Mouse (Mus musculus): ENCODE results near the gene Pcdh15. TPM values are rescaled to one million over a fixed set of nuclear protein-coding genes. Genes with fewer than 3 reads are reported as not detected.

Gene Pcdh15
- polyA plus RNA-seq, 1 experiment from 2014 or later, result 0.78 TPM

DNA sequence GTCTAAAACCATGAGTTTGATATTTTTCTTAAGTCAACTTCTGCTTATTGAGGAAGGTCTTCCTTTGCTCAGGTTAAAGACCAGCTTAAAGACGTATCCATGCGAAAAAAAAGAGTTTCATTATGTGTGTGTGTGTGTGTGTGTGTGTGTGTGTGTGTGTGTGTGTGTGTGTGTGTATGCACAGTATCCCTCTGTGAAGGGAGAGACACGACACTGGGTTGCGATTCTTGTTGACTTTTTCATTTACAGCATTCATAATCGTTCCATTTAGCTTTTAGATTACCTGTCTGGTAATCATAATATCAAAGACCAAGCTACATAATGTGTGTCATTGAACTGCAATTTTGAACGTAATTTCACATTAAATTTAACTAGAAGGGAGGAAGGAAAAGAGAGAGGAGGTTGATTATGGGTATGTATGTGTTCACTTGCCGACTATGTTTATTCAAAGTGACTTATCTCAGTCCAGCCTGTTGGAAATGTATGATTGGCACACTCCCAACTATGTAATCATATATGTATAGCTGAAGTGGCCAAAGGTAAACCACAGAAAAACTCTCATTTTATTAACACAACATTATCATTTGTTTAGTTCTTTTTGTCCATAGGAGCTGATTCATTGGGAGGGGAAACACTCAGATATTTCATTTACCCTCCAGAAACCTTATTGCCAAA, 626.6 kb downstream of the Pcdh15 start:
- no peaks in the 10 kb centered on the region for H3K27me3 ChIP-seq (replicated peaks; ENCODE audit: control insufficient read depth, insufficient read depth, low read length)
- no peaks in the 10 kb centered on the region for H3K4me1 ChIP-seq (ENCODE audit: control insufficient read depth, insufficient read depth, low read length)
- H3K4me3 ChIP-seq (ENCODE audit: low read length), result no peak overlapping the region
- no peak overlapping the region for H3K4me2 ChIP-seq (ENCODE audit: low read depth, low read length)
- no peak overlapping the region for H3K27ac ChIP-seq (ENCODE audit: low read length)
- WGBS, result 81% methylated on average over 7 of the region's 7 CpGs
- no peak for ATAC-seq
- no peaks in the 10 kb centered on the region for H3K36me3 ChIP-seq (ENCODE audit: control insufficient read depth, insufficient read depth, low read length)
- no peak overlapping the region for H3K9ac ChIP-seq (ENCODE audit: low read depth, low read length)
- no peaks in the 10 kb centered on the region for H3K9me3 ChIP-seq (ENCODE audit: control insufficient read depth, low read length)

- Histone ChIP-seq H3K27me3 (replicated peaks; ENCODE audit: control insufficient read depth, insufficient read depth, low read length) (no peaks in the 10 kb centered on the region), H3K4me3 (ENCODE audit: low read length) (no peak overlapping the region), H3K27ac (ENCODE audit: low read length) (no peak overlapping the region), H3K4me2 (ENCODE audit: low read depth, low read length) (no peak overlapping the region), H3K9me3 (ENCODE audit: control insufficient read depth, low read length) (no peaks in the 10 kb centered on the region), H3K4me1 (ENCODE audit: control insufficient read depth, insufficient read depth, low read length) (no peaks in the 10 kb centered on the region), H3K36me3 (ENCODE audit: control insufficient read depth, insufficient read depth, low read length) (no peaks in the 10 kb centered on the region), H3K9ac (ENCODE audit: low read depth, low read length) (no peak overlapping the region)
- 63% methylated on average over 7 of the region's 7 CpGs for WGBS
- ATAC-seq, result peak; percentile 52
These were observed 634.1 kb downstream of the Pcdh15 start for GRCm38 (mm10) chr10:73733246-73733645.

- Histone ChIP-seq H3K9me3 (ENCODE audit: control insufficient read depth, low read length) (no peaks in the 10 kb centered on the region), H3K27ac (ENCODE audit: low read length) (no peak overlapping the region)
- 54% methylated on average over 2 of the region's 2 CpGs for WGBS
These were observed 649.9 kb downstream of the Pcdh15 start for GRCm38 (mm10) chr10:73749021-73749420.

DNA sequence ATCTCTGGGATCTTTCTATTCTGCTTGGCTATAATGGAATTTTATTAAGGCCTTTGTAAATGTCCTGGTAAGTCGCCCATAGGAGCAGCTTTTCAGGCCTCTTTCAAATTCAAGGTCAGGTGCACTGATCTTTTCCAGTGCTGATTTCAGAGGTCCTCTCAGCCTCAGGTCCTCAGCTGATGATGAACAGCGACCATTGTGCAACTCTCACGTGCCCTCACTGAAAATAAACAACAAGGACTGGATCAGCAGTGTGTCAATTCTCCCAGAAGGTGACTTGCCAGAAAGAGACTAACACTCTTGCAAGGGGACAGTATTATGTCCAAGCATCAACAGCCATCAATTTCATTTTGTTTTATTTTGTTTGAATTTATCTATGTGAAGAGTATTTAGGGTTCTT, 654.7 kb downstream of the Pcdh15 start:
- Histone ChIP-seq H3K9me3 (ENCODE audit: control insufficient read depth, low read length) (no peaks in the 10 kb centered on the region), H3K27me3 (replicated peaks; ENCODE audit: control insufficient read depth, insufficient read depth, low read length) (no peaks in the 10 kb centered on the region), H3K27ac (ENCODE audit: low read length) (no peak overlapping the region), H3K4me1 (ENCODE audit: control insufficient read depth, insufficient read depth, low read length) (no peaks in the 10 kb centered on the region), H3K36me3 (ENCODE audit: control insufficient read depth, insufficient read depth, low read length) (no peaks in the 10 kb centered on the region), H3K4me2 (ENCODE audit: low read depth, low read length) (no peak overlapping the region), H3K4me3 (ENCODE audit: low read length) (no peak overlapping the region), H3K9ac (ENCODE audit: low read depth, low read length) (no peak overlapping the region)
- WGBS, result 40% methylated on average over 3 of the region's 3 CpGs
- ATAC-seq, result no peak

More at GRCm38 (mm10) chr10:73749021-73749420, 649.9 kb downstream of the Pcdh15 start:
- Histone ChIP-seq H3K4me1 (ENCODE audit: control insufficient read depth, insufficient read depth, low read length) (no peaks in the 10 kb centered on the region), H3K36me3 (ENCODE audit: control insufficient read depth, insufficient read depth, low read length) (no peaks in the 10 kb centered on the region), H3K27me3 (replicated peaks; ENCODE audit: control insufficient read depth, insufficient read depth, low read length) (no peaks in the 10 kb centered on the region), H3K4me3 (ENCODE audit: low read length) (no peak overlapping the region), H3K4me2 (ENCODE audit: low read depth, low read length) (no peak overlapping the region), H3K9ac (ENCODE audit: low read depth, low read length) (no peak overlapping the region)
- ATAC-seq, result no peak

DNA sequence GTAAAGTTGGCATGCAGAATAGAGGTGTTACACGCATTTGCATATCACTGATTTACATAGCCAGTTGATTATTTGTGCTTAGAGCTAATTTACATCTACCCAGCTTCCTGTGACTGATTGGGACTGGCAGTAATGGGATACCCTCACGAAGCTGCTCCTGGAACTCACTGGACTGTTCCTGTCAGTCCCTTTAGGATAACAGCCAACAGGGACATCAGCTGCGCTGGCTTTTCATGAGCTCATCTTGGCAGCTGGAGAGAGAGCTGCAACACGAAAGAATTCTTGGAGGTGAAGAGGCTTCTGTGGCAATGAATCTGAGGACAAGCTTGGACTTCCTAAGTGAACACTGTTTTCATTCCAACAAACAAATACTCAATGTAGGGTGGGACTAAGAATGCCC, 683.8 kb downstream of the Pcdh15 start:
- WGBS, result 39% methylated on average over 4 of the region's 4 CpGs
- H3K27me3 ChIP-seq (replicated peaks; ENCODE audit: control insufficient read depth, insufficient read depth, low read length), result no peaks in the 10 kb centered on the region
- H3K4me2 ChIP-seq (ENCODE audit: low read depth, low read length), result no peak overlapping the region
- H3K36me3 ChIP-seq (ENCODE audit: control insufficient read depth, insufficient read depth, low read length), result no peaks in the 10 kb centered on the region
- ATAC-seq, result no peak
- H3K4me3 ChIP-seq (ENCODE audit: low read length), result no peak overlapping the region
- H3K27ac ChIP-seq (ENCODE audit: low read length), result no peak overlapping the region
- no peaks in the 10 kb centered on the region for H3K9me3 ChIP-seq (ENCODE audit: control insufficient read depth, low read length)
- no peaks in the 10 kb centered on the region for H3K4me1 ChIP-seq (ENCODE audit: control insufficient read depth, insufficient read depth, low read length)
- H3K9ac ChIP-seq (ENCODE audit: low read depth, low read length), result no peak overlapping the region

DNA sequence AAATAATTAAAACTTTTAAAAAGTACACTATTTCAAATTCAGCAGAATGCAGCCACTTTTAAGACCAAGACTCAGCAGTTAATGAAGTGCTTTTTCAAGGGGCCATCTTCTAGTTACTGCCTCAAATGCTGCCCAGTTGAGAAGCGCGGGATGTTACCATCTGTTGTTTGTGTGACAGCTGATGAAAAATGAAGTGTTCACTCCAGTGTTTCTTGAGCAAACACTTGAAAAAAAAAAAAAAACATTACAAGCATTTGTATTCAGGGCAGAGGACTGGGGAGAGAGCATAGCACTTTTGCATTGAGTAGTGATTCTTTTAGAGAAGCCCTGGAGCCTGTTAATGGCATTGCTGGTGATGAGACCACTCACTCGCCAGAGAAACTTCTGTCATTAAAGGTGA, 689.0 kb downstream of the Pcdh15 start:
- Histone ChIP-seq H3K27ac (ENCODE audit: low read length) (no peak overlapping the region), H3K27me3 (replicated peaks; ENCODE audit: control insufficient read depth, insufficient read depth, low read length) (no peaks in the 10 kb centered on the region), H3K4me2 (ENCODE audit: low read depth, low read length) (no peak overlapping the region), H3K9ac (ENCODE audit: low read depth, low read length) (no peak overlapping the region), H3K4me1 (ENCODE audit: control insufficient read depth, insufficient read depth, low read length) (no peaks in the 10 kb centered on the region), H3K36me3 (ENCODE audit: control insufficient read depth, insufficient read depth, low read length) (no peaks in the 10 kb centered on the region), H3K4me3 (ENCODE audit: low read length) (no peak overlapping the region), H3K9me3 (ENCODE audit: control insufficient read depth, low read length) (no peaks in the 10 kb centered on the region)
- ATAC-seq, result no peak
- WGBS, result 53% methylated on average over 3 of the region's 3 CpGs

GRCm38 (mm10) chr10:73805069-73805468, 705.9 kb downstream of the Pcdh15 start:
- Histone ChIP-seq H3K4me3 (ENCODE audit: low read length) (no peak overlapping the region), H3K4me2 (ENCODE audit: low read depth, low read length) (no peak overlapping the region), H3K4me1 (ENCODE audit: control insufficient read depth, insufficient read depth, low read length) (no peaks in the 10 kb centered on the region), H3K9me3 (ENCODE audit: control insufficient read depth, low read length) (no peaks in the 10 kb centered on the region), H3K36me3 (ENCODE audit: control insufficient read depth, insufficient read depth, low read length) (no peaks in the 10 kb centered on the region), H3K9ac (ENCODE audit: low read depth, low read length) (no peak overlapping the region), H3K27me3 (replicated peaks; ENCODE audit: control insufficient read depth, insufficient read depth, low read length) (no peaks in the 10 kb centered on the region), H3K27ac (ENCODE audit: low read length) (no peak overlapping the region)
- WGBS, result 87% methylated on average over 4 of the region's 4 CpGs
- ATAC-seq, result no peak

- no peaks in the 10 kb centered on the region for H3K36me3 ChIP-seq (ENCODE audit: control insufficient read depth, insufficient read depth, low read length)
- H3K27me3 ChIP-seq (replicated peaks; ENCODE audit: control insufficient read depth, insufficient read depth, low read length), result no peaks in the 10 kb centered on the region
- H3K9ac ChIP-seq (ENCODE audit: low read depth, low read length), result no peak overlapping the region
- H3K4me3 ChIP-seq (ENCODE audit: low read length), result no peak overlapping the region
- H3K27ac ChIP-seq (ENCODE audit: low read length), result no peak overlapping the region
- 71% methylated on average over 8 of the region's 8 CpGs for WGBS
- no peaks in the 10 kb centered on the region for H3K4me1 ChIP-seq (ENCODE audit: control insufficient read depth, insufficient read depth, low read length)
- H3K4me2 ChIP-seq (ENCODE audit: low read depth, low read length), result no peak overlapping the region
- no peak for ATAC-seq
- H3K9me3 ChIP-seq (ENCODE audit: control insufficient read depth, low read length), result no peaks in the 10 kb centered on the region
These were observed 713.2 kb downstream of the Pcdh15 start for GRCm38 (mm10) chr10:73812311-73812710.

- Histone ChIP-seq H3K9ac (ENCODE audit: low read depth, low read length) (no peak overlapping the region), H3K4me3 (ENCODE audit: low read length) (no peak overlapping the region), H3K27me3 (replicated peaks; ENCODE audit: control insufficient read depth, insufficient read depth, low read length) (no peaks in the 10 kb centered on the region), H3K9me3 (ENCODE audit: control insufficient read depth, low read length) (no peaks in the 10 kb centered on the region), H3K4me2 (ENCODE audit: low read depth, low read length) (no peak overlapping the region), H3K4me1 (ENCODE audit: control insufficient read depth, insufficient read depth, low read length) (no peaks in the 10 kb centered on the region), H3K36me3 (ENCODE audit: control insufficient read depth, insufficient read depth, low read length) (no peaks in the 10 kb centered on the region), H3K27ac (ENCODE audit: low read length) (no peak overlapping the region)
- ATAC-seq, result no peak
- WGBS, result 38% methylated on average over 22 of the region's 22 CpGs
These were observed 722.8 kb downstream of the Pcdh15 start for GRCm38 (mm10) chr10:73821657-73822583.

Measured in intestine, embryonic 16.5 days (tissue).